Mouse (Mus musculus): ENCODE data around the gene Swap70.
A peak's percentile ranks its signal among the peaks of the same experiment; 100 is the strongest.

Swap70 gene

DNA sequence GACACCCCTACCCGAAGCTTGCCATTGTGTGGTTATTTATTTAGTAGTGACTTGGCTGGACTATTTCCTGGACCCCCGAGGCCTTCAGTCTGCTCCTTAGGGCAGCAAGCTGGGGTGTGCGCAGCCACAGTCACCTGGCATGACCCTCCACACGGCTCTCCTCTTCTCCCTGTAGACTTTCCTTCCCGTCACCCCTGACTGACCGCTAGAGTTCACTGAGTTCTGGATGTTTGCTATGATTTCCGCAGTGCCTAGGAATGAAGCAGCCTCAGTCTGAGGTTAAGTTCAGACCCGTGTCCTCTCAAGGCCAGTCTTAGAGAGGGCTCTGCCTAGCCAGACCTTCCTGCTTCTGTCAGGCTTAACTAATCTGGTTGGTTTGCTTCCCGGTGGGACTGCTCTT, 50.3 kb downstream of the Swap70 start:
- no peak for DNase-seq (ENCODE audit: low read depth, low spot score)

DNA sequence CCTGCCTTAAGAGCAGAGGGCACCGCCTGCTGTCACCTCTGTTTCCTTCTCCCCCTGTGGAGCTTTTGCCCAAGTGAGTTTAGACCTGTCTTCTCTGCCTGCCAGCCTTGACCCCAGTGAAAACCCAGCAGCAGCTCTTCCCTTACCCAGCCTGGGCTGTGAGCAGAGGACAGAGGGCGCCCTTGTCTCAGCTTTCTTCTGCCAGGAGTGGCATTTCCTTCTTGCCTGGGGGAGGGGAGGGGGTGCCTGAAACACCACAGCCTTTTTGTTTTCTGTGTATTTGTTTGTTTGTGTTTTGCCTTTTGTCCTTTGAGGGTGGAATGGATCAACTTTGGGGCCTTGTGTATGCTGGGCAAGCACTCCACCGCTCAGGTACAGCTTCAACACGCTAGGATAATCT, 50.9 kb downstream of the Swap70 start:
- no peak for DNase-seq (ENCODE audit: low read depth, low spot score)

DNA sequence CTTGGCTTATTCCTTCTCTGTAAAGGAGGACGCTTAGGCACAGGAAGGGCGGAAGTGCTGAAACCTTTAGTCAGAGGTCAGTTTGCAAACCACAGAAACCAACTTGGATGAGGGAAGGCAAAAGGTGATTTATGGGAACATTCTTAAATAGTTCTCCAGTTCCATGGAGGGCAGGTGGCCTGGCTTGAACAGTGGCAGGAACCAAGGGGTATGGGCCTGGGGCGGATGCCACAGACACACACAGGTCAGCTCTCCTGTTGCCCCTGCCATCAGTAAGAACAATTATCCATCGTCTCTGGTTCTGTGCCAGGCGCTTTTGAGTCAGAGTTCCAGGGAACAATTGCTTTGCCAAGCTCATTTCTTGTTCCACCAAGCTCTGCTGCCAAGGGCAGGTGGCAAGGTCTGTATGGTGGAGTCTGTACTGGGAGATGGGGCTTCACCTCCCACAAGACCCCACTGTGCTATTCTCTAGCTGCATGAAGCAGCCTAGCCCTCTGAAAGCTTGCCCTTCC, 56.3 kb downstream of the Swap70 start:
- DNase-seq (ENCODE audit: low read depth, low spot score) = no peak

DNA sequence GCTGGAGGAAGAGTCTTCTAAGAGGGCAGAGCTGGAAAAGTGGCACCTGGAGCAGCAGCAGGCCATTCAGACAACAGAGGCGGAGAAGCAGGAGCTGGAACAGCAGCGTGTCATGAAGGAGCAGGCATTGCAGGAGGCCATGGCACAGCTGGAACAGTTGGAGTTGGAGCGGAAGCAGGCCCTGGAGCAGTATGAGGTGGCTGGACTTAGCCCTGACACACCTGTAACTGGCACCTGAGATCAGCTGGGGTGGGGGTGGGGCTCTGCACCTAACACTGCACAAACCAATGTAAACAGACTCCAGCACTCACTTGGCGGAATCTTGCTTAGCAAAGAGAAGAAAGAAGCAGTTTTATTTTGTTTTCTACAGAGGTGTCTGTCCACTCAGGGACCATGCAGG, 57.7 kb downstream of the Swap70 start:
- DNase-seq (ENCODE audit: low read depth, low spot score) = no peak

DNA sequence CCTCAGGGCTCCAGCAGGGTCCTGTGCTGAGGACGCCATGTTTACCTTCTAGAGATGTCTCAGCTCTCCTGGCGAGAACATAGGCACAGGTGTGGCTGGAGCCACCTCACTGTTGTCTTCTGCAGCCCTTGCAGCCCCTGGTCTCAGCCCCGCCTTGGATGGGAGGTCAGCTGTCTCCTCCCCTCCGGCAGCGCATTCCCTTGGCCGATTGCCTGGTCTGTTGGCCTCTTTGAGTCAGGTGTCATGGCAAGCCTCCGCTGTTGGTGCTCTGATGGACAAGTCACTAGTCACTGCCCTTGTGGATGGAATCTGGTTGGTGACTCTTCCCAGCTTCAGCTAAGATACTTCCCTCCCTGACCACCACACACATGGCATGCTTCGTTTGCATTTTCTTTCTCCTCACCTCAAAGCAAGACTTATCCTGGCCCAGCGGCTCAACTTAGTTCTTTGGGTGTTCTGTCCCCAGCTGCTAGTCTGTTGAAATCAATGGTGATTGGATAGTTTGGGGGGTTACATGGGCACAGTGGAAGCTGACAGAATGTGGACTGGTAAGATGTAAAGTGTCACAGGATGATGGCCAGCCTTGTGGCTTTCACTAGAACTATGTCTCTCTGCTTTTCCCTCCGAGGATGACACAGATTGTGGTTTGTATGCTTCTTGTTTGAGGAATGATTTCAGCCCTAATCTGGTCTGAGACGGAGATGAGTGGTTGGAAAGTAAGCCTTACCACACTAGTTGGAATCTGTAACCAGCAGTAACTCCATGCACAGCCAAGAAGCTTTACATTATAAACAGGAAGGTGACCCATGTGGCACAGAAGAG, 60.1 kb downstream of the Swap70 start:
- DNase-seq (ENCODE audit: low read depth, low spot score) = no peak

DNA sequence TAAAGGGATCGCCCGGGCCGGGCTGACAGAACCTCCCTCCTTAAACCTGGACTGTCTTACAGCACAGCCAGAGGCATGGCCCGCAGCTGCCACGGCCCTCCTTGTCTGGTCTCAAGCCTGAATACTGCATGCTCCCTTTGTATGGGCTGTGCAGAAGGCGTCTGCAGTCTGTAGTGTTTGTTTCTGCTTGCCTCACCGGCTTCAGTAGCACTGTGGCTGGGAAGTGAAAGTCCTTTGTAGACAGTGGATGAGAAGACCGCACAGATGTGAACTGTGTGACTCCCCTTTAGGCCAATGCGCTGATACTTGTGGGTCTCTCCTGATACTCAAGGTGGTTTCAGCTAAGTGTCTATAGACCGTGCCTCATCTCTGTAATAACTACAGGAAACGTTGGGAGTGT, 61.3 kb downstream of the Swap70 start:
- no peak for DNase-seq (ENCODE audit: low read depth, low spot score)

DNA sequence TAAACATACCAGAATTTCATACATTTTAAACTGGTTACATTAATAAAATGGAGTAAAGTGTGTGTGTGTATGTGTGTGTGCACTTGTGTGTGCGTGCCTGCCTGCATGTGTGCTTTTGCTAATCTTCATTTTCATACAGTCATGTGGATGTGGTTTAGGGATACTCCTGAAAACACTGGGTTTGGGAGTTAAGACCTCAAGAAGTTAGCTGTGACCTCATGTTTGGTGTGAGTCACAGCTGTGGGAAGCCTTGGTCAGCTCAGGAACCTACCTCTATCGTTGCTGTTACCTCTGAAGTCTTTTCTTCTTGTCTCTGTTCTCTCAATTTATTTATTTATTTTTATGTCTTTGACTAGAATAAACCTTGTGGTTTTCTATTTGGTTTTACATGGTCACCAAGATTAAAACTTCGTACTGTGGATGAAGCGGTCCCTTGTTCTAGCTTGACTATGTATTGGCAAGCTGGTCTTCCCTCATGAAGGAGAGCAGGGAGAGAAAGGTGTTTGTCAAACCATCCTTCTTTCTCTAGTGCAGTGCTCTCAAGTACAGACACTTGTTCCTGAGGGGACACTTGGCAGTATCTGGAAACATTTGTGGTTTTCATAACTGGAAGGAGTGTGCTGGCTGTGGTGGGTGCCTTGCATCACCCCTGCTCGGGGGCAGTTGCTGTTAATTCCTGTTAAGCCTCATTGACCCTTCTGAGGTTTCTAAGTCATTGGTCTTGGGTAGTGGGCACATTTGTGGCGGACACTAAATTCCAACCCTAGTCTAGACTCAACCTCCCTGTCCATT, 62.2 kb downstream of the Swap70 start:
- no peak for DNase-seq (ENCODE audit: low read depth, low spot score)

DNA sequence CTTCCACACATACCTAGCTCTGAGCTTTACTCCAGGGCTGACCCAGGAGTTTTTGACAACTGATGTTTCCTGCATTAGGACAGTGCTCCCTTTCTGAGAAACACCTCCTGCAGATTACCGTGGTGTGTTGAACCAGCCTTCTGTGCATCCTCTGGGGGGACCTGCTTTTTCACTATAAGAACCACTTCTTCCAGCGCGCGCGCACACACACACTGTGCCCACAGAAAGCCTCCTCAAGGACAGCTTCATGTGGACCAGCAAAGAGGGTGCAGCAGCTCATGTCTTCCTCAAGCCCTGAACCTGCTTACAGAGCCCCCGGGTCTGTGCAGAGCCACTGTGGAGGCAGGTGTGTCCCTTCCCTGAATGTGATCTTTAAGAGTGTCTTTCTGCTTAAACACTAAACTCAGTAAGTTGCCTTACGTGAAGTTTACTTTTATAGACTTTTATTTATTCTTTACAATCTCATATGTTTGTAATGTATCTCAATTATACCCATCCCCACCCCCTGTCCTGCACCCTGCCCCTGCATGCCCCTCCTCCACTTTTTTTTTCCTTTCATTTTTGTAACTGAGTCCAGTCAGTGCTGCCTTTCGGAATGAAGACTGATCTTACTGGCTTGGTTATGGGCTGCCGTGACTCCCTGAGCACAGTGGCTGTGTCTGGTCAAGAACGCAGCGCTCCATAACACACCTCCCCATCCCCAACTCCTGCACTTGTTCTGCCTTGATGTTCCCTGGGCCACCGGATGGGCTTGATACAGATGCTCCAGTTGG, 63.8 kb downstream of the Swap70 start:
- DNase-seq (ENCODE audit: low read depth, low spot score) = no peak

DNA sequence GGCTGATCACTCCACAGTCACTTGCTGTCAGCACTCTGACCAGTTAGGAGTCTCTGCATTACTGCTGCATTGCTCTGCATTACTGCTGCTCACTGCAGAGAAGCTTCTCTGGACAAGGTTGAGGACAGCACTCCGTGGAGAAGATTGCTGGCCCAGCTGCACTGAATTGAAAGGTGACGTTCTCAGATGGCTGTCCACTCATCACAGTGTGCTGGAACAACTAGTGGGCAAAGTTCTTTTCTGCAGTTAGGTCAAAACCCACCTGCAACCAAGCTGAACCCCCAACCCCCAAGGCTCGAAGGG, 64.3 kb downstream of the Swap70 start:
- DNase-seq (ENCODE audit: low read depth, low spot score) = no peak

DNA sequence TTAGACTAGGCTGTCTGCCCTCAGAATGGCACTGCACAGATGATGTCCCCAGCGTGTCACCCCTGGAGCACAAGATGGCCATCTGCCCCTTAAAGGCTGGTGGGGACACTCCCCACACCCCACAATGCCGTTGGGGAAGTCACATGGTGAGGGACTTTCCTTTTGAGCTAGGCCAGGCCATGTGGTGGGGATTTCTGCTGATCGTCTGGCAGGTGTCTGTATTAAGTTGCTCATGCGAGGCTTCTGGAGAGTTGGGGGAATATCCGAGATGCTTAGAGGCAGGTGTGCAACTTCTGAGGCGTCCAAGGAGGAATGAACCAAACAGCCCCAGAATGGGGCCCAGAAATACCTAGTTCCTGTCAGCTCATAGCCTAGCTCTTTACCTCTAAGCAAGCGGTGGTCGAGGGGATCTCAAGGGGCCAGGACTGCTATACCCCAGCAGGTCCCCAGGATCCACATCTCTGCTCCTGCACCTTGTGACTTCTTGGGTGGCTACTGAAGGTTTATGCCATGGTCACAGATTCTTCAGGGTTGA, 64.8 kb downstream of the Swap70 start:
- DNase-seq (ENCODE audit: low read depth, low spot score) = no peak

DNA sequence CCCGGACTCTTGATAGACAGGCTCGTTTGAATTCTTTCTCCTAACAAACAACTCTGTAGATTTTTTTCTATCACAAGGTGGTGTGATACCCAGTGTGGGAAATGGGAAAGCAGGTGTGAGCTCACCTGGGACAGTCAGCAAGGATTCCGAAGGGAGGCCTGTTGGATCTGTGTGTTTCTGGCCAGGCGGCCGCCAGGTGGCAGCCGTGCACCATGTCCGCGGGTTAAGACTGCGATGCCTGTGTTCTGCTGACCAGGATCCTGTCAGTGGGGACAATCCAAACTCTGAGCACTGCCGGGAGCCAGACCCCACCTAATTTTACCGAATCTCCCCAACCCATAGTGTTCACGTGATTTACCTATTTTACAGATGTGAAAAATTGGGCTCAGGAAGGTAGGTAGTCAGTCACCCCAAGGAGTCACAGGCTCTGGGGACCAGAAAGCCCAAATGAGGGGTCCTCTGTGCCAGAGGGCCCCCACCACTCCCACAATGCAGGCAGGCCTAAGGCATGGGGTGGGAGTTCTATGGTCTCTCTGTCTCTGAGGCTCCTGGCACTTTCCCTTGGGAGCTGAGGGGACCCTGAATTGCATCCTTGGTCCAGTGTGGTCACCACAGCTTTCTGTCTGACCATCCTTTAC, 65.4 kb downstream of the Swap70 start:
- peak; percentile 17 for DNase-seq (ENCODE audit: low read depth, low spot score)

DNA sequence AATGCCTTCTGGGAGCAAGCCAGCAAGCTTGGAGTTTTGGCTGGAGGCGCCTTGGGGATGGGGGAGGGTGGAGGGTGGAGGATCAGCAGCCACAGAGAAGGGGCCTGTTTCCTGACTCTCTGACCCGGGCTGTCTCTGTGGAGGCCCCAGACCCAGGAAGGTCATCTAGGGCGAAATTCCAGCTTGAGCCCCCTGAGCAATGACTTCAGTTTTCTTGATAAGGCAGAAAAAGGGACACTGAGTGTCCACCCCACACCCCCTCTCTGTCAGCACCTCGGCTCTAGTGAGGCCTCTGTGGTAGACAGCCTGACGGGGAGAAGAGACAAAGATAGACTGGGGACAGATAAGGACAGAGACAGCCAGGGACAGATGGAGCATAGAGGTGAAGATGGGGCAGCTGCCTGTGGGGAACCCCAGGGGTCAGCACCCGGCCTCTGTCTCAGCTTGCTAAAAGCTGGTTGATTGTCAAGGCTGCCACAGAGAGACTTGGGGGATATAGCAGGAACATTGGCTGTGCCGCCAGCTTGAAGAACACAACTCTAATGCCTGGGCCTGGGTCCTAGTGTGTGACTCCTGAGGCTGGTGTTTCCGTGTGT, 66.1 kb downstream of the Swap70 start:
- no peak for DNase-seq (ENCODE audit: low read depth, low spot score)

DNA sequence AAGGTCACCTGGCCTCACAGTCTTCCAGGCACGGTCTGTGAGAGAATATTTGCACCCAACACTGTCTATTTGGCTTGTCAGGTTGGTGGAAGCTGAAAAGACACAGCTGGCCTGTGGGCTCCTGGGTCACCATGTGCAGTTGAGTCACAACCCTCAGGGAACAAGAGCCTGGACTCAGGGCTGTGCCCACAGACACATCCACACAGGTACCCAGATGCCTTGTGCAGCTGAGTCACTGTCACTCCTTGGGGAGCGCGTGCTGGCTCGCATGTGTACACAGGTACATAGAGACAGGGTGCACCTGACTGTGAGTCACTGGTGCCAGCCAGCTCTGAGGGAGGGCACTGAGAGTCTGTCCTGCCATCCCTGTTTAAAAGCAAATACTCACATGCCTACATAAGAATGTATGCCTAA, 66.7 kb downstream of the Swap70 start:
- DNase-seq (ENCODE audit: low read depth, low spot score) = no peak

DNA sequence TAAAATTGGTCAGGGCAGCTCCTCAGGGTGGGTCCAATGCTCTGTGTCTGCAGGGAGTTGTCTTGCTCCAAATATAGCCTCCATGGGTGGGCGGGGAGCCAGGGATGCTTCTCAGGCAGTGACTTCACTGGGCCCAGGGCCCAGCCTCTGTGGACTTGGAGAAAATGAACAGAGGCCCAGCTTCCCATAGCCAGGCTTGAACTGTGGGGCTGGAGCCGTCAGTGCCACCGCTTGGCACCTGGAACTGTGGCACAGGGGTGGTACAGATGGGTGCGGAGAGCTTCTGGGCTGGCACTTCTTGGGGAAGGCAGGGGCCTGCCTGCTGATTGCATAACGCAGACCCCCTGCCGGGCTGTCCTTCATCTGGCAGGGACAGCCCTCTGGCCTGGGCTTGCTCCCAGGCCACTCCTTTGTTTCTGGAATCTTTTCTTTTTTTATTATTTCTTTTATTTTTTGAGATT, 67.2 kb downstream of the Swap70 start:
- no peak for DNase-seq (ENCODE audit: low read depth, low spot score)

DNA sequence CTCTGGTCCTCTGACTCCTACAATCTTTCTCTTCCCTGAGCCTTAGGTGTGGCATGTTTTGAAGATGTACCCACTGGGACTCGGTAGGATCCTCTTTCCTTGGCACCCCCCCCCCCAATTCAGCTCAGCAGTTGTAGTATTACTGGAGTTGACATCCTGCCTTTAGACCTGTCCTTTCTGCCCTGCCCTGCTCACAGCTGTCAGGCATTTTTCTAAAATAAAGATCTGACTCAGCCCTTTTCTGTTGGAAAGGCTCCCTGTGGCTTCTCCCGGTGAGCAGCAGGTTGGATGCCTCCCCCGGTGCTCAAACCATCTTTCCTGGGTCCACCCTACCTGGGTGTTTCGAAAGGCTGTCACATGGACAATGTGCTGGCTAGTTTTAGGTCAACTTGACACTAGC, 68.1 kb downstream of the Swap70 start:
- no peak for DNase-seq (ENCODE audit: low read depth, low spot score)

DNA sequence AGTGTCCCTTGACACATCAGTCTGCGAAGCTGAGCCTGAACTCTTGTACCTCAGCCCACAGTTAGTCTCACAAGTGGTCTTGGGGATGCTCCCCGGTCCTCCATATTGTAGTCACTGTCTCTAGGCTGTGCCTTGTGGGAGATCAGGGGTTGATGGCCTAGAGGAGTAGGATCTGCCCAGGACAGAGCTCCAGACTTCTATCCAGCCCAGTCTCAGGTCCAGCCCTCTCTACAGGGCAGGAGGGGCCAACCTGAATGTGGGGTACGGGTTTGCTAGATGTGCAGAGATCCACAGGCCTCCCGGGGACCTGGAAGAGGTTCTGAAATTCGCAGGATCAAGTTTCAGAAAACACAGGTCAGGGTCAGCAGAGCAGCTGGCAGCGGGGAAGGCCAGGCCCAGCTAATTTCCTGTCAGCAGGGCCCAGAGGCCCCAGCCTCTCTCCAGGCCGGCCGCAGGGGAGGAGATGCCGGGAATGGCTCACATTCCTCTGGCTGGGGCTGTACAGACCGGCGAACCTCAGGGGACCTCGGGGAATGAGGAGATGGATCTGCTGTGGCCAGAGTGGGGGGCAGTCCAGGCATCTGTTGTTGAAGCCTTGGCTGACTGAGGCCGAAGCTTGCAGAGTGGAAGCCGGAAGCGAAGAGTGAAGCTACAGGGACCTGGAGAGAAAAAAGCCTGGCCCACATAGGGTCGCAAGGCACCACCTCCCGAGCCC, 75.5 kb downstream of the Swap70 start:
- no peak for DNase-seq (ENCODE audit: low read depth, low spot score)

DNA sequence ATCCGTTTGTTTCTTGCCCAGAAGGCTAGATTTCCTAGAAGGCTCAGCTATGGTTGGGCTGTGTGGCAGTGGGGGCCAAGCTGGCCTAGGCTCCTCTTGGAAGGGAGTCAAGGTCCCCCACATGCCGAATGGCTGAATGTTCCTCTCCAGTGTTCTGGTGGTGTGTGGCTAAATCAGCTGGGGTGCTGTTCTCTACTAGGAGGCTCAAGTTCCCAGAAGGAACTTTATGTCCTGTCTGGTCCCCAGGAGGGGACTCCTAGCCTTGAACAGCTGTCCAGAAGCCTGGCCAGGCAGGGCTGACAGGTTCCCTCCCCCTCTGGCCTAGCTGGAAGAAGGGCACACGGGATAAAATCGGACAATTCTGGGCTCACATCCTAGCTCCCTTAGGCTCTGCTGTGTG, 76.1 kb downstream of the Swap70 start:
- no peak for DNase-seq (ENCODE audit: low read depth, low spot score)

DNA sequence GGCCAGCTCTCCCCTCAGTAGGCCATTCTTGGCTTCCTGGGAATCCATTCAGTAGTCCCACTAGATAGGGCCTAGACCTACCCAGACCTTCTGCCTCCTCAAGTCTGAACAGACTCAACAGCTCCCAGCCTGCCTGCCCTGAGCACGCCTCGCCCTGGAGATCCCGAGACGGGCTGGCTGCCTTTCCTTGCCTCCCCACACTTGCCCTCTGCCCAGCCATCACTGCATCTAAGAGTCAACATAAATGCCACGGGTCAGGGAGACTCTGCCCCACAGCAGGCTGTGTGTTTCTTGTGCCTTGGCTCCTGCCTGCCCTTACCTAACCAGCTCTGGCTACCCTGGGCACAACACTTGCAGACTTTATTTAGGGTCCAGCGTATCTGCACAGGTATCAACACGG, 76.6 kb downstream of the Swap70 start:
- no peak for DNase-seq (ENCODE audit: low read depth, low spot score)

DNA sequence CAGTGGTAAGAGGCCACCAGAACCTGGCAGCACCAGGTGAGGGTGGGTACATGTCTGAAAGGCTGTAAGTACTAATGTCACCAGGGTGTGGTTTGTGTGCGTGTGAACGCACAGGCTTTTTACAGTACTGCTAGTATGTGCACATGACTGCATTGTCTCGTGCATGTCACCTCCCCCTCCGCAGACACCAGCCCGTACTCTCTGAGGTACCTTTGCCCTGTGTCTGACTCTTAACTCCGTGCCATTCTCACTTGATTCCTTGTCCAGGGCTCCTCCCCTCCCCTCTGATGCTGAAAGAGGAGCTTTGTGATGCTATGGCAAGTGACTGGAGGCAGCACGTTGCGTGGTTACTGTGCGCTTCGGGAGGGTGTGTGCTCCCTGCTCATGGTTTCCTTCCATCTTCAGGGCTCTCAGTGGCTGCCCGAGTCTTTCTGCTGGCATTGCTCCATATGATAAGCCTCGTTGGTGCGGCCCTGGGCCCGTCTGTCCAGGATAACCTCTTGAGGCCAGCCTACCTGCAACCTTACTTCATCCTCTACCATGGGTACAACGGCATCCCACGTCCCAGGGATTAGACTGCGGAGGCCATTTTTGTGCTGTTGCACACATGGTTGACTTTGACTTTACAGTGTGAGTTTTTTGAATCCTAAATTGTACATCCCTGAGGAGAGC, 77.4 kb downstream of the Swap70 start:
- no peak for DNase-seq (ENCODE audit: low read depth, low spot score)

DNA sequence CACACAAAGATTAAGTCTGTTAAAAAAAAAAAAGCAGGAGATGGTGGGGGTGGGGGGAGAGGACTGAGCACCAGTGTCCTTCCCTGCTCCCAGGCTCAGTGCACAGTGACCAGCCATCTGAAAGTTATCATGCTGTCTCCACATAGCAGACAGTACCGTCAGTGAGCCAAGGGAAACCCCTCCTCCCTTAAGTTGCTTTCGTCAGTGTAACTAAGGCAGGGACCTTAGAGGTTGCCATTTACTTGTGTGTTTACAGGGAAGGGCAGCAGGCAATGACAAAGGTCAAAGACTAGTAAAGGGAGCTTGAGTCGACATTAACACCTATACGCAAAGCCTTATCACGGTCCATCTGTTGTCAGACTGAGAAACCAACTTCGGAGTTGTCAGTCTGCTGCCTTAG, 81.4 kb downstream of the Swap70 start:
- DNase-seq (ENCODE audit: low read depth, low spot score) = no peak
